In genomic region chr13:96015516-96015915, GRCm38 (mm10) we compare ENCODE assay signal across 26 mouse cellular contexts.
"Had no signal": no experiment of that assay in that cellular context is flagged by ENCODE, and none has a peak within 500 bp of the region (broad histone marks: within the 10 kb centered on the region; RNA-seq: fewer than 3 reads in every experiment).

No protein-coding gene starts in this region.

- H3K9me3 ChIP-seq: heart, embryonic 13.5 days; heart, embryonic 15.5 days; hindbrain, embryonic 10.5 days; hindbrain, embryonic 12.5 days; limb, embryonic 13.5 days; limb, embryonic 15.5 days; liver, embryonic 12.5 days had no signal

- H3K9ac ChIP-seq: heart, embryonic 13.5 days; heart, embryonic 15.5 days; hindbrain, embryonic 12.5 days; hindbrain, embryonic 14.5 days; limb, embryonic 13.5 days; limb, embryonic 15.5 days; liver, embryonic 12.5 days; liver, embryonic 14.5 days had no signal

- DNase-seq: gastrocnemius, adult 2 months; gastrocnemius, postnatal 10 days; gastrocnemius, postnatal 25 days; heart, adult 2 months; heart, postnatal 14 days; heart, postnatal 4 days; kidney, adult 18-20 months; kidney, adult 8-10 months; kidney, postnatal 10 days; kidney, postnatal 25 days; kidney, postnatal 4 days; left cerebral cortex, postnatal 4 days had no signal

- H3K4me2 ChIP-seq: heart, embryonic 11.5 days; heart, embryonic 13.5 days; heart, embryonic 15.5 days; hindbrain, embryonic 12.5 days; hindbrain, embryonic 14.5 days; limb, embryonic 13.5 days; limb, embryonic 15.5 days; liver, embryonic 12.5 days had no signal

- H3K27me3 ChIP-seq: heart, embryonic 13.5 days; heart, embryonic 15.5 days; hindbrain, embryonic 12.5 days; limb, embryonic 13.5 days; limb, embryonic 15.5 days; liver, embryonic 12.5 days had no signal

- H3K4me3 ChIP-seq: gastrocnemius, adult 2 months; heart, adult 2 months; heart, embryonic 13.5 days; heart, embryonic 15.5 days; hindbrain, embryonic 10.5 days; hindbrain, embryonic 12.5 days; layer of hippocampus, adult 2 months; limb, embryonic 13.5 days; limb, embryonic 15.5 days; liver, embryonic 12.5 days had no signal

- H3K27ac ChIP-seq: gastrocnemius, adult 2 months; heart, adult 2 months; heart, embryonic 13.5 days; heart, embryonic 15.5 days; hindbrain, embryonic 10.5 days; hindbrain, embryonic 12.5 days; hindbrain, embryonic 14.5 days; layer of hippocampus, adult 2 months; limb, embryonic 13.5 days; limb, embryonic 15.5 days; liver, embryonic 12.5 days; liver, embryonic 14.5 days had no signal

- H3K36me3 ChIP-seq: heart, embryonic 13.5 days; heart, embryonic 15.5 days; hindbrain, embryonic 10.5 days; hindbrain, embryonic 12.5 days; limb, embryonic 13.5 days; limb, embryonic 15.5 days; liver, embryonic 12.5 days had no signal

- H3K4me1 ChIP-seq: heart, embryonic 15.5 days; limb, embryonic 15.5 days; liver, embryonic 12.5 days had no signal

- ATAC-seq: hindbrain, embryonic 16.5 days; inflammation-experienced regulatory T-cells, adult 6 months; intestine, postnatal 0 days; liver, embryonic 12.5 days had no signal
